Mouse (Mus musculus): ENCODE results near the gene Wdr18. TPM values are rescaled to one million over a fixed set of nuclear protein-coding genes. Genes with fewer than 3 reads are reported as not detected.
A peak's percentile ranks its signal among the peaks of the same experiment; 100 is the strongest.

The Wdr18 gene
- total and polyA plus RNA-seq, 2 experiments = 24.8 to 63.3 TPM

DNA sequence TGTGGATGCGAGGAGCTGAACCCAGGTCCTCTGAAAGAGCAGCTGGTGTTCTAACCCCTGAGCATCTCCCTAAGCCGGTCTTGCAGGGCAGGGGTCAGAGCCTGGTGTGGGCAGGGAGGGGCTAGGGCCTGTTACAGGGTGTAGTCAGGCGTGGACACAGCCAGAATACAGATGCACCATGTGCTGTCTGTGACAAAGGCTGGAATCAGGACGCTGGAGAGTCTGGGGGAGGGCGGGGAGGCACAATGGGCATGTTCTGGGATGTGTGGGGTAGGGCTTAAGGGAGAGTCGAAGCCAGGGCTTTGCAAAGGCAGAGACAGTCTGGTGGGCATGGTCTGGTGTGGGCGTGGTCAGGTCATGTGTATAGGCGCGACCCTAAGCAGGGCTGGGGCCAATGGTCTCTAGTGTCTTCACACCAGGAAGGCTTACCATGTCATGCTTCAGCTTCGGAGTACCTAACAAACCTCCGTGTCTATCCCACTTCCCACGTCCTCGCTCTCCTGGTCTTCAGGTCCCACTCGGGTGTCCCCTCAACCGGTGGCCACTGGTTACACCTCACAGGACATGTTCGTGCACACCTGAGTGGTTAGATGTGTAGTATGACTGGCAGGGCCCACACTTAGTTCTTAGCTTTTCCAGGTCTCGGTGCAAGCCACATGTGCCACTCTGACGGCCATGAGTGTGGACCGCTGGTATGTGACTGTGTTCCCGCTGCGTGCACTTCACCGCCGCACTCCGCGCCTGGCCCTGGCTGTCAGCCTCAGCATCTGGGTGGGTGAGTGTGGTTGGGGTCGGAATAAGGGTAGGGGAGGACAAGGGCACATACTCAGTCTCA is 39.7 kb upstream of the Wdr18 start:
- Histone ChIP-seq H3K27me3 (ENCODE audit: control insufficient read depth, insufficient read depth, low read length) (peaks cover 12% of the 10 kb centered on the region), H3K4me1 (ENCODE audit: control insufficient read depth, insufficient read depth, low read length) (peaks cover 4% of the 10 kb centered on the region), H3K9ac (ENCODE audit: low read depth, low read length) (no peak overlapping the region), H3K79me2 (ENCODE audit: control insufficient read depth, insufficient read depth, low read length) (peaks cover 7% of the 10 kb centered on the region; the same call in 1 of the 2 replicates), H3K36me3 (ENCODE audit: control insufficient read depth, insufficient read depth, low read length) (no peaks in the 10 kb centered on the region), H3K4me3 (ENCODE audit: insufficient read depth, low read depth, low read length) (no peak overlapping the region), H3K27ac (replicated peaks; ENCODE audit: insufficient read depth, low read depth, low read length) (no peak overlapping the region)
- no peak for TF ChIP-seq CTCF (IDR thresholded peaks at IDR 0.05; ENCODE audit: low read depth, low read length)
- TF ChIP-seq POLR2A (IDR thresholded peaks at IDR 0.05; ENCODE audit: extremely low read depth, insufficient read depth, low read length) = no peak
- WGBS = 35% methylated on average over 26 of the region's 26 CpGs
- DNase-seq (ENCODE audit: extremely low read depth, low read depth, low spot score) = no peak

DNA sequence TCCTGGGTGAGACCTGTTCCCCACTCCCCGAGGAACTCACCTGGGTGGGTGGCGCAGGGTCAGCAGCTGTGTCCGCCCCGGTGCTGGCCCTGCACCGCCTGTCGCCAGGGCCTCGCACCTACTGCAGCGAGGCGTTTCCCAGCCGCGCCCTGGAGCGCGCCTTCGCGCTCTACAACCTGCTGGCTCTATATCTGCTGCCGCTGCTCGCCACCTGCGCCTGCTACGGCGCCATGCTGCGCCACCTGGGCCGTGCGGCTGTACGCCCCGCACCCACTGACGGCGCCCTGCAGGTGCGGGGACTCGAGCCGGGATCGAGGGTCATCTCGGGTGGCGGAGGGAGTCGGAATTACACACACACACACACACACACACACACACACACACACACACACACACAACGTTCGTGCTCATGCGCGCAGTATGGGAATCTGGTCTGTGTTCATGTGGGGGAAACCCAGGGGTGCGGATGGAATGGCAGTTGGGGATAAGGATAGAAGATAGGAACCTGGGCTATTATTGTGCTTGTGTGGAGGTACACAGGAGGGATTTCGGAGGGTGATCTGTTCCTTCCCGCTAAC is 38.9 kb upstream of the Wdr18 start, which contains the start of gene R3hdm4:
Gene R3hdm4, minus strand, starts transcription at position 251 of the 578 bp plus-strand sequence.
- Histone ChIP-seq H3K4me3 (ENCODE audit: insufficient read depth, low read depth, low read length) (no peak within 1 kb of the TSS), H3K36me3 (ENCODE audit: control insufficient read depth, insufficient read depth, low read length) (no peaks in the 10 kb centered on the region), H3K27ac (replicated peaks; ENCODE audit: insufficient read depth, low read depth, low read length) (no peak within 1 kb of the TSS), H3K27me3 (ENCODE audit: control insufficient read depth, insufficient read depth, low read length) (peaks cover 12% of the 10 kb centered on the region), H3K9ac (ENCODE audit: low read depth, low read length) (no peak within 1 kb of the TSS), H3K79me2 (ENCODE audit: control insufficient read depth, insufficient read depth, low read length) (peaks cover 6% of the 10 kb centered on the region; the same call in 1 of the 2 replicates), H3K4me1 (ENCODE audit: control insufficient read depth, insufficient read depth, low read length) (peaks cover 1% of the 10 kb centered on the region)
- TF ChIP-seq POLR2A (IDR thresholded peaks at IDR 0.05; ENCODE audit: extremely low read depth, insufficient read depth, low read length) = no peak
- TF ChIP-seq CTCF (IDR thresholded peaks at IDR 0.05; ENCODE audit: low read depth, low read length) = no peak
- no peak for DNase-seq (ENCODE audit: extremely low read depth, low read depth, low spot score)
- 12% methylated on average over 41 of the region's 41 CpGs for whole genome bisulfite sequencing

DNA sequence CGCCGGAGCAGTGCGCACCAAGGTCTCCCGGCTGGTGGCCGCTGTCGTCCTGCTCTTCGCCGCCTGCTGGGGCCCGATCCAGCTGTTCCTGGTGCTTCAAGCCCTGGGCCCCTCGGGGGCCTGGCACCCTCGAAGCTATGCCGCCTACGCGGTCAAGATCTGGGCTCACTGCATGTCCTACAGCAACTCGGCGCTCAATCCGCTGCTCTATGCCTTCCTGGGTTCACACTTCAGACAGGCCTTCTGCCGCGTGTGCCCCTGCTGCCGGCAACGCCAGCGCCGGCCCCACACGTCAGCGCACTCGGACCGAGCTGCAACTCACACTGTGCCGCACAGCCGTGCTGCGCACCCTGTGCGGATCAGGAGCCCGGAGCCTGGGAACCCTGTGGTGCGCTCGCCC is 38.4 kb upstream of the Wdr18 start:
- Histone ChIP-seq H3K4me3 (ENCODE audit: insufficient read depth, low read depth, low read length) (no peak overlapping the region), H3K79me2 (ENCODE audit: control insufficient read depth, insufficient read depth, low read length) (peaks cover under 1% of the 10 kb centered on the region; the same call in 1 of the 2 replicates), H3K27me3 (ENCODE audit: control insufficient read depth, insufficient read depth, low read length) (peaks cover 12% of the 10 kb centered on the region), H3K27ac (replicated peaks; ENCODE audit: insufficient read depth, low read depth, low read length) (no peak overlapping the region), H3K4me1 (ENCODE audit: control insufficient read depth, insufficient read depth, low read length) (peaks cover 5% of the 10 kb centered on the region), H3K36me3 (ENCODE audit: control insufficient read depth, insufficient read depth, low read length) (no peaks in the 10 kb centered on the region), H3K9ac (ENCODE audit: low read depth, low read length) (no peak overlapping the region)
- no peak for DNase-seq (ENCODE audit: extremely low read depth, low read depth, low spot score)
- no peak for TF ChIP-seq CTCF (IDR thresholded peaks at IDR 0.05; ENCODE audit: low read depth, low read length)
- TF ChIP-seq POLR2A (IDR thresholded peaks at IDR 0.05; ENCODE audit: extremely low read depth, insufficient read depth, low read length) = no peak
- 23% methylated on average over 34 of the region's 34 CpGs for WGBS

DNA sequence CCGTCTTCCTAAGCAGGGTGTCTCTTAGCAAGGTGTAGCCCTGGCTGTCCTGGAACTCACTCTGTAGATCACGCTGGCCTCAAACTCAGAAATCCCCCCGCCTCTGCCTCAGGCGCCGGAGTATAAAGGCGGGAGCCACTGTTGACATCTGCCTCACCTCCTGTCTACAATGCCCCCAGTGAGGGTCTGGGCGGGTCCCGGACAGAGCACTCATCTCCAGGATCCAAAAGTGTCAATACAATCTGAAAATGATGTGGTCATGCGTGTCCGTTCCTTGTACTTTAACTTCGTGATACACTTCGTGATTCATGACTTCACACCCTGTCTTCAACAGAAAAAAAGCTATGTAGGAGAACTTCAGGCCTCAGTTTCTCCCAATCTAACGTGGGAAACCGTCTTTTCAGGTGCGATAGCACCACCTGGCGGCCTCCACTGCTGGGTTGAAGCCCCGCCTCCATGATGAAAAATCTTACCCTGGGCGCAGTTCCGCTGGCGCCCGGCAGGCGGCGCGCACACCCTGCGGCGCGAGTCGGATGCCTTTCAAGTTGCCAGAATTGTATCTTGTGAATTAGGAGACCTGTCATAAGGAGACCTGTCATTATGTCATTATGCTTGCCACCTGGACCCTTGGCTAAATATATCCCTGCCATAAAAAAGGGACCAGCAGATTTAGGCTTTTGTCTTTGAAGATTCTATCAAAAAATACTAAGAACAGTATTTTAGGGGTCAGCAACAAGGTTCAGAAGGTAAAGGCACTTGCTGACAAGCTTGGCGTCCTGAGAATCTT is 34.8 kb upstream of the Wdr18 start:
- TF ChIP-seq POLR2A (IDR thresholded peaks at IDR 0.05; ENCODE audit: extremely low read depth, insufficient read depth, low read length) = no peak
- TF ChIP-seq CTCF (IDR thresholded peaks at IDR 0.05; ENCODE audit: low read depth, low read length) = peak; percentile 100
- WGBS = 13% methylated on average over 29 of the region's 29 CpGs

DNA sequence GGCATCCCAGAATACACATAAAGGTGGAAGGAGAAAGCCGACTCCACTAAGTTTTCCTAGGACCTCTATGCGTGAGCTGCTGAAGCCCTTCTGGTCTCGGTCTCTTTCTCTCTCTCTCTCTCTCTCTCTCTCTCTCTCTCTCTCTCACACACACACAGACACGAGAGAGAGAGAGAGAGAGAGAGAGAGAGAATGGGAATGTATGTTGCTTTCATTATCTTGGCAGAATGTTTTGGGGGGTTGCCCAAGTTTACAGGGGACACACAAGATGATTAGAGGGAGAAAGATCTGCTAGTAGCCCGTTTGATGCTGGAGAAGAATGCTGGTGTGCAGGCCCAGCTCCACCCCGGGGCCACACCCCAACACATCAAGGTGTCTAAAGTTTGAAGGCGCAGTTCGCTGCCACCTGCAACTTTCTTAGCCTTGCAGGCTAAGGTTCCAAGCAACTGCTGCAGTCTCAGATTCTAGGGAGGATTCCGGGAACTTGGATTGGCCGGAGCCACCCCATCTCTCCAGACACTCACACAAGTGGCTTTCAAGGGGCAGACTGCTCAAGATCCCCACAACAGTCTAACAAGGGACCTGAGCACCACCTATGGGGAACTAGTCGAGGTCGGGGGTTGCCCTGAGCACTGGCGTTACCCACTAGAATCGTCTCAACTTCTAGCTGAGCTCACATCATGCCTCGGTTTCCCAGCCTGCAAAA is 34.0 kb upstream of the Wdr18 start:
- Histone ChIP-seq H3K27me3 (ENCODE audit: control insufficient read depth, insufficient read depth, low read length) (peaks cover 3% of the 10 kb centered on the region), H3K27ac (replicated peaks; ENCODE audit: insufficient read depth, low read depth, low read length) (no peak overlapping the region), H3K79me2 (ENCODE audit: control insufficient read depth, insufficient read depth, low read length) (no peaks in the 10 kb centered on the region), H3K36me3 (ENCODE audit: control insufficient read depth, insufficient read depth, low read length) (no peaks in the 10 kb centered on the region), H3K4me1 (ENCODE audit: control insufficient read depth, insufficient read depth, low read length) (peaks cover 8% of the 10 kb centered on the region), H3K9ac (ENCODE audit: low read depth, low read length) (peak overlapping the region; percentile 75), H3K4me3 (ENCODE audit: insufficient read depth, low read depth, low read length) (peak overlapping the region; percentile 88)
- DNase-seq (ENCODE audit: extremely low read depth, low read depth, low spot score) = no peak
- TF ChIP-seq POLR2A (IDR thresholded peaks at IDR 0.05; ENCODE audit: extremely low read depth, insufficient read depth, low read length) = no peak
- no peak for TF ChIP-seq CTCF (IDR thresholded peaks at IDR 0.05; ENCODE audit: low read depth, low read length)
- 31% methylated on average over 14 of the region's 15 CpGs for WGBS

More for the DNA sequence above, 34.8 kb upstream of the Wdr18 start:
- no peak overlapping the region for H3K9ac ChIP-seq (ENCODE audit: low read depth, low read length)
- H3K4me1 ChIP-seq (ENCODE audit: control insufficient read depth, insufficient read depth, low read length) = peaks cover 8% of the 10 kb centered on the region
- H3K27me3 ChIP-seq (ENCODE audit: control insufficient read depth, insufficient read depth, low read length) = peaks cover 10% of the 10 kb centered on the region
- H3K79me2 ChIP-seq (ENCODE audit: control insufficient read depth, insufficient read depth, low read length) = no peaks in the 10 kb centered on the region
- H3K27ac ChIP-seq (replicated peaks; ENCODE audit: insufficient read depth, low read depth, low read length) = no peak overlapping the region
- H3K36me3 ChIP-seq (ENCODE audit: control insufficient read depth, insufficient read depth, low read length) = no peaks in the 10 kb centered on the region
- no peak overlapping the region for H3K4me3 ChIP-seq (ENCODE audit: insufficient read depth, low read depth, low read length)
- peak; percentile 54 for DNase-seq (ENCODE audit: extremely low read depth, low read depth, low spot score)
